Mouse (Mus musculus) kidney, adult 2 months (tissue): Measurements from ENCODE around the gene Haghl. TPM values are rescaled to one million over a fixed set of nuclear protein-coding genes. Genes with fewer than 3 reads are reported as not detected.

Source experiments
- DNase-seq: peaks from one replicate; pipeline ENCODE4 v3.0.0; 2021
- H3K27ac ChIP-seq: fragments of 200-500 bp; 2 replicates; pipeline ENCODE4 v1.5.1; 2012; ENCODE audit warnings: low read depth, low read length, control low read depth, inconsistent platforms; ENCODE audit not compliant: insufficient read depth
- H3K27me3 ChIP-seq: fragments of 200-500 bp; replicated peaks from 2 replicates; pipeline ENCODE4 v1.6.1; 2012; ENCODE audit warnings: mild to moderate bottlenecking, moderate library complexity, low read length, inconsistent platforms; ENCODE audit not compliant: control insufficient read depth, insufficient read depth
- H3K36me3 ChIP-seq: fragments of 200-500 bp; 2 replicates; pipeline ENCODE4 v1.6.1; 2012; ENCODE audit warnings: mild to moderate bottlenecking, moderate library complexity, low read length, inconsistent platforms; ENCODE audit not compliant: control insufficient read depth, insufficient read depth
- H3K4me1 ChIP-seq: fragments of 200-500 bp; 2 replicates; pipeline ENCODE4 v1.6.1; 2011; ENCODE audit warnings: low read length; ENCODE audit not compliant: control insufficient read depth, insufficient read depth
- H3K4me3 ChIP-seq: fragments of 200-500 bp; 2 replicates; pipeline ENCODE4 v1.5.1; 2011; ENCODE audit warnings: mild to moderate bottlenecking, low read depth, low read length, control low read depth; ENCODE audit not compliant: insufficient read depth
- CTCF ChIP-seq: fragments of 200-500 bp; conservative IDR thresholded peaks from 2 replicates; pipeline ENCODE4 v1.5.1; 2011; ENCODE audit warnings: low read depth, mild to moderate bottlenecking, control low read depth, low read length, moderate library complexity, mixed read lengths; ENCODE audit not compliant: insufficient read depth, insufficient read length
- POLR2A ChIP-seq: fragments of 200-500 bp; IDR thresholded peaks from one replicate; pipeline ENCODE4 v1.6.1; 2011; ENCODE audit warnings: low read depth, low read length, control low read depth
- WGBS: fragments of 180-500 bp; shearing (Covaris S2); methylation state at CpG from one replicate; pipeline ENCODE4 v1.1.7; 2018; 5-methylcytosine and 5-hydroxymethylcytosine counted together
- polyA plus RNA-seq: library from polyadenylated mRNA; depleted of rRNA; stranded (reverse); fragments of >200 nt; gene quantifications from 2 replicates; pipeline ENCODE4 v1.2.3, GENCODE M21; 2012

The Haghl gene
- polyA plus RNA-seq, 1 experiment: 58.9 TPM

- H3K4me1 ChIP-seq: peaks cover 26% of the 10 kb centered on the region
- no peak overlapping the region for H3K27ac ChIP-seq
- no peaks in the 10 kb centered on the region for H3K36me3 ChIP-seq
- peak; percentile 6 for DNase-seq
- no peak overlapping the region for H3K4me3 ChIP-seq
- TF ChIP-seq CTCF (no peak), POLR2A (no peak)
- 81% methylated on average over 14 of the region's 14 CpGs for WGBS
- no peaks in the 10 kb centered on the region for H3K27me3 ChIP-seq
These were observed 45.4 kb upstream of the Haghl start for GRCm38 (mm10) chr17:25830806-25831431.

DNA sequence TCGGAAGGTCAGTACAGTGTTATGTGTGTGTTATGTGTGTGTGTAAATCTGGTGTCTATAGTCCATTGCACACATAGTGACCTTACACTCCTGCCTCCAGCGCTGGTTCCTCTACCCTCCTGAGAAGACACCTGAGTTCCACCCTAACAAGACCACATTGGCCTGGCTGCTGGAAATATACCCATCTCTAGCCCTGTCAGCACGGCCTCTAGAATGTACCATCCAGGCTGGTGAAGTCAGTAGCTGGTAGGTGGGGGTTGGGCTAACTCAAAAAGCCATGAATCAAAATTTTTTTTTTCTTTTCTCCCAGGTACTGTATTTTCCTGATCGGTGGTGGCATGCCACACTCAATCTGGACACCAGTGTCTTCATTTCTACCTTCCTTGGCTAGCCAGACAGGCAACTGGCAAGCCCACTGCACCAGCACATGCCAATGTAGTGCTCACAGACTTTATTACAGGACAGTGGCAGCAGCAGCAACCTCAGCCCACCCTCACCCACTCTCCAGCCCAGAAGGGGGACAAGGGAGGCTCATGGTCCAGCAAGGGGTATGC lies 44.8 kb upstream of the Haghl start:
- no peak for TF ChIP-seq CTCF
- TF ChIP-seq POLR2A: no peak
- Histone ChIP-seq H3K4me1 (peaks cover 20% of the 10 kb centered on the region), H3K4me3 (no peak overlapping the region), H3K27ac (no peak overlapping the region), H3K27me3 (no peaks in the 10 kb centered on the region), H3K36me3 (no peaks in the 10 kb centered on the region)
- 71% methylated on average over 4 of the region's 4 CpGs for WGBS
- peak; percentile 13 for DNase-seq

DNA sequence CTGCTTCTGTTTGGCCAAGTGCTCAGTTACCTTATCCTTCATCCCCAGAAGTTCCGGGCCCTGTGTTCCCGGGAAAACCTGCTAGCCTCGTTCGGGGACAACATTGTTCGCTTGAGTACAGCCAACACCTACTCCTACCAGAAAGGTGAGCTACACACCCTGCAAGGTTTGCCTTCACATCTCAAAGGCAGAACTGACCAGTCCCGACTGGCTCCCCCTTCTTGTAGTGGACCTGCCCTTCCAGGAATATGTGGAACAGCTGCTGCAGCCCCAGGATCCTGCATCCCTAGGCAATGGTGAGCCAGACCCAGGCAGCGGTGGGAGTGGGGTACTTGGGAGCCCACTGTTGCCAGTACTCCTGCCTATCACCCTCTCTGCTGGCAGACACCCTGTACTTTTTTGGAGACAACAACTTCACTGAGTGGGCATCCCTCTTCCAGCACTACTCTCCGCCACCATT lies 44.1 kb upstream of the Haghl start:
- 24% methylated on average over 8 of the region's 8 CpGs for WGBS
- TF ChIP-seq CTCF: no peak
- TF ChIP-seq POLR2A: no peak
- Histone ChIP-seq H3K4me3 (peak overlapping the region; percentile 67), H3K36me3 (no peaks in the 10 kb centered on the region), H3K4me1 (peaks cover 13% of the 10 kb centered on the region), H3K27me3 (no peaks in the 10 kb centered on the region), H3K27ac (peak overlapping the region; percentile 72; the same call in 1 of the 2 replicates)
- peak; percentile 23 for DNase-seq

DNA sequence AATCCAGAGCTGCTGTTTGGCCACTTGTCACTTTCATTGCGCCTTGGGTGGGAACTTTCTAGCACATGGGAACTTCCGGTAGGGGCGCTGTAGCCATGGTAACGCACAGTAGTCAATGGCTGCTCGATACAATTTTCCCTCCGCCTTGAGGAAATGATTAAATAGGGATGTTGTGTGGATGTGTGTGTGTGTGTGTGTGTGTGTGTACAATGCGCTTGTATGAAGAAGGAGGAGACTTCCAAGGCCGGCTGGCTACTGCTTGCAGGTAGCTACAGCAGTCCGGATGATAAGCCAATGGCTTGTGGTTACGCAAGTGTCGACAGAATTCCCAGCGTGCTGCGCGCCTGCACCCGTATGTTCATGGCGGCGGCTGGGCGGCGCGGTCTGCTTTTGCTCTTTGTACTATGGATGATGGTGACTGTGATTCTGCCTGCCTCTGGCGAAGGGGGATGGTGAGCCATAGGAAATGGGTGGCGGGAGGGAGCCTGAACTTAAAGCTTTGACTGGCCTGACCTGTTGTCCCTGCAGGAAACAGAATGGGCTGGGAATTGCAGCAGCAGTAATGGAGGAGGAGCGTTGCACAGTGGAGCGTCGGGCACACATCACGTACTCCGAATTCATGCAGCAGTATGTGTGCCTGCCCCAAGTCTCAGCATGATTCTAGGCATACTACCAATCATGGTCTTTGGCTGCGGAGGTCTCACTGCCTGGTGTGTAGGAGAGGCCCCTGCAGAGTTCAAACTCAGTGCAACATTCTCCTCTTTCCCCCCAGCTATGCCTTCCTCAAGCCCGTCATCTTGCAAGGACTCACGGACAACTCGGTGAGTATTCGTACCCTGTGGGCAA lies 43.5 kb upstream of the Haghl start, which contains the start of gene Jmjd8:
Gene Jmjd8, plus strand, starts transcription at position 156 of the 846 bp plus-strand sequence.
- Histone ChIP-seq H3K27me3 (no peaks in the 10 kb centered on the region), H3K27ac (peak within 1 kb of the TSS; percentile 72), H3K4me1 (peaks cover 18% of the 10 kb centered on the region), H3K4me3 (peak within 1 kb of the TSS; percentile 67), H3K36me3 (no peaks in the 10 kb centered on the region)
- TF ChIP-seq CTCF (peak; percentile 51), POLR2A (peak; percentile 69)
- under 1% methylated on average over 32 of the region's 32 CpGs for WGBS
- DNase-seq: peak; percentile 90

GRCm38 (mm10) chr17:25828223-25828594 lies 42.7 kb upstream of the Haghl start:
- Histone ChIP-seq H3K4me3 (peak overlapping the region; percentile 67; the same call in 1 of the 2 replicates), H3K27me3 (no peaks in the 10 kb centered on the region), H3K27ac (no peak overlapping the region), H3K36me3 (no peaks in the 10 kb centered on the region), H3K4me1 (peaks cover 20% of the 10 kb centered on the region)
- DNase-seq: no peak
- WGBS: 81% methylated on average over 8 of the region's 8 CpGs
- TF ChIP-seq CTCF (no peak), POLR2A (no peak)

GRCm38 (mm10) chr17:25827546-25828222 lies 42.2 kb upstream of the Haghl start:
- 89% methylated on average over 22 of the region's 22 CpGs for WGBS
- DNase-seq: no peak
- Histone ChIP-seq H3K4me3 (no peak overlapping the region), H3K27me3 (no peaks in the 10 kb centered on the region), H3K4me1 (peaks cover 20% of the 10 kb centered on the region), H3K36me3 (no peaks in the 10 kb centered on the region), H3K27ac (no peak overlapping the region)
- TF ChIP-seq CTCF (no peak), POLR2A (no peak)
